Mouse (Mus musculus) liver, embryonic 12.5 days (tissue): ENCODE measurements around the gene Mink1. TPM values are rescaled to one million over a fixed set of nuclear protein-coding genes. Genes with fewer than 3 reads are reported as not detected.

Source experiments
- ATAC-seq: fragments of 200-750 bp; cut with Nextera tagmentation; 2 replicates; pipeline ENCODE4 v1.8.0; 2017; ENCODE audit warnings: moderate number of reproducible peaks, mild to moderate bottlenecking, moderate library complexity
- H3K27ac ChIP-seq: fragments of 300-500 bp; sonication (generic); 2 replicates; pipeline ENCODE4 v1.5.1; 2016; ENCODE audit warnings: mild to moderate bottlenecking
- H3K27me3 ChIP-seq: fragments of 300-500 bp; sonication (generic); replicated peaks from 2 replicates; pipeline ENCODE4 v1.6.1; 2016; ENCODE audit warnings: mild to moderate bottlenecking, moderate library complexity
- H3K36me3 ChIP-seq: fragments of 300-500 bp; sonication (generic); 2 replicates; pipeline ENCODE4 v1.6.1; 2016; ENCODE audit warnings: mild to moderate bottlenecking, moderate library complexity
- H3K4me1 ChIP-seq: fragments of 300-500 bp; sonication (generic); 2 replicates; pipeline ENCODE4 v1.6.1; 2016
- H3K4me2 ChIP-seq: fragments of 300-500 bp; sonication (generic); 2 replicates; pipeline ENCODE4 v1.6.1; 2016; ENCODE audit warnings: mild to moderate bottlenecking, moderate library complexity
- H3K4me3 ChIP-seq: fragments of 300-500 bp; sonication (generic); 2 replicates; pipeline ENCODE4 v1.5.1; 2016; ENCODE audit warnings: mild to moderate bottlenecking, moderate library complexity
- H3K9ac ChIP-seq: fragments of 300-500 bp; sonication (generic); 2 replicates; pipeline ENCODE4 v1.6.1; 2016; ENCODE audit warnings: mild to moderate bottlenecking, moderate library complexity
- H3K9me3 ChIP-seq: fragments of 300-500 bp; sonication (generic); replicated peaks from 2 replicates; pipeline ENCODE4 v1.6.1; 2016; ENCODE audit warnings: mild to moderate bottlenecking, moderate library complexity
- WGBS: fragments of 180-500 bp; shearing (Covaris S2); methylation state at CpG from one replicate; pipeline ENCODE4 v1.1.7; 2016; ENCODE audit not compliant: insufficient replicate concordance; 5-methylcytosine and 5-hydroxymethylcytosine counted together
- polyA plus RNA-seq: library from polyadenylated mRNA; unstranded; fragments of >200 nt; fragmentation: Nextera tagmentation; extraction: Ambion mirVana; gene quantifications from 2 replicates; pipeline ENCODE4 v1.2.1, GENCODE M21; 2016

Gene Mink1
- polyA plus RNA-seq, 1 experiment from 2014 or later, result 8.3 TPM

GRCm38 (mm10) chr11:70621972-70622814, 59.5 kb downstream of the Mink1 start:
- H3K4me2 ChIP-seq, result no peak overlapping the region
- 47% methylated on average over 7 of the region's 7 CpGs for WGBS
- peak; percentile 68 for ATAC-seq
- H3K36me3 ChIP-seq, result no peaks in the 10 kb centered on the region
- H3K27me3 ChIP-seq, result 0 out of 2 replicates have a peak, but pooled peaks cover 4% of the 10 kb centered on the region
- H3K4me1 ChIP-seq, result peaks cover 26% of the 10 kb centered on the region
- no peaks in the 10 kb centered on the region for H3K9me3 ChIP-seq
- 0 out of 2 replicates have a peak overlapping the region, but pooled peaks have one; percentile 2 for H3K27ac ChIP-seq
- no peak overlapping the region for H3K4me3 ChIP-seq
- no peak overlapping the region for H3K9ac ChIP-seq

DNA sequence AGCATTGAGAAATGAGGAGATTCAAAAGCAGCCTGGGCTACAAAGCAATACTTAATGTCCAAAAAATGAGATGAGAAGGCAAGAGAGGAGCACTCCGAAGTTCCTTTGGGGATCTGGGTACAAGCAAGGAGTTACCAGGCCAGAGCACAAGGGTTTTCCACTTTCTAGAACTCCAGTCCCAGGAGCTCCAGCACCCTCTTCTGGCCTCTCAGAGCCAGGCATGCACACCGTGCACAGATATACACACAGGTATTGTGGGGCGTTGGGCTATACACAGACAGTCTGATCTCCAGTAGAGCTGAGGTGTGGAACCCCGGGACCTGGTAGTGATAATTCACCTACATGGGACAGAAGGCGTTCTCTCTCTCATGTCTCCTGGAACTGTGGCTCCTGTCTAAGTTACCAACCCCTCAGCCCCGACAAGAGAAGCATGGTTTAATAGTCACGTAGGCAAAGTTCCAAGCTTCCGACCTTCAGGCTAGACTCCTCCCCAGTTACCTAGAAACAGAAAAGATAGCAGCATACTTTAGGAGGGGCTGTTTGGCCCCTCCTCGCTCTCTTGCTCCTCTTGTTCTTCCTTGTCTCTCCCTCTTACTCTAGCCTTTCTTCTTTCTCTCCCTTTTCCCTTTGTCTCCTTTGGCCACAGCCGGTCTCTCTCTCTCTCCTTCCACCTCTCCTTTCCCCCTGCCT, 60.5 kb downstream of the Mink1 start:
- 67% methylated on average over 10 of the region's 10 CpGs for WGBS
- Histone ChIP-seq H3K9me3 (no peaks in the 10 kb centered on the region), H3K4me1 (peaks cover 26% of the 10 kb centered on the region), H3K9ac (no peak overlapping the region), H3K36me3 (no peaks in the 10 kb centered on the region), H3K4me3 (no peak overlapping the region), H3K27ac (no peak overlapping the region), H3K27me3 (0 out of 2 replicates have a peak, but pooled peaks cover 3% of the 10 kb centered on the region), H3K4me2 (no peak overlapping the region)
- 0 out of 2 replicates have a peak, but pooled peaks have one; percentile 34 for ATAC-seq

DNA sequence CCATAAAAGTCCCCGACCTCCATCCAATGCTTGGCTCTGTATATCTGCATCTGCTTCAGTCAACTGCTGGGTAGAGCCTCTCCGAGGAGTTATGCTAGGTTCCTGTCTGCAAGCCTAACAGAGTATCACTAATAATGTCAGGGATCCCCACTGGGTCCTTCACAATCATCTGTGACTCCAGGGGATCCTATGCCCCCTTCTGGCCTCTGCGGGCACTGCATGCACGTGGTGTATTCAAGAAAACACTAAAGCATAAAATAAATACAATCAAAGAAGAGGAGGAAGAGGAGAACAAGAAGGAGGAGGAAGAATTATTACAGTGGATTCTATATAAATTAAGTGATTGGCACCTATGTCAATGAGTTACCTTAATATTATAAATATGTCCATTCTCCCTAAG, 62.8 kb downstream of the Mink1 start:
- H3K27me3 ChIP-seq, result no peaks in the 10 kb centered on the region
- H3K4me3 ChIP-seq, result no peak overlapping the region
- no peaks in the 10 kb centered on the region for H3K36me3 ChIP-seq
- no peak overlapping the region for H3K27ac ChIP-seq
- ATAC-seq, result no peak
- H3K9ac ChIP-seq, result no peak overlapping the region
- H3K9me3 ChIP-seq, result no peaks in the 10 kb centered on the region
- 27% methylated on average over 4 of the region's 4 CpGs for whole genome bisulfite sequencing
- peaks cover 35% of the 10 kb centered on the region for H3K4me1 ChIP-seq
- no peak overlapping the region for H3K4me2 ChIP-seq

DNA sequence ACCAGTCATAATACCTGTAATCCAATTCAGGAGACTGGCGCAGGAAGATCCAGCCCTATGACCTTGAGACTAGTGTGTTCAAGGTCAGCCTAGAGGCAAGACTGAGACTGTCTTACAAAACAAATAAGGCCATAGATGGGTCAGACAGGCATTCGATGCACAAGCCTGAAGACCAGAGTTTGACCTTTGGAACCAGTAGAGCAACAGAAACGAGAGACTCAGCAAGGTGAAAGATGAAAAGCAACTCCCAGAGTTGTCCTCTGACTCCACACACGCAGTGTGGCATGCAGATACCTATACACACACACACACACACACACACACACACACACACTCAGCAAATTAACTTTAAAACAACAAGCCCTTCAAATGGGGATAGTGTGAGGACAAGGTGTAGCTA, 64.2 kb downstream of the Mink1 start:
- Histone ChIP-seq H3K4me1 (peaks cover 32% of the 10 kb centered on the region), H3K27me3 (no peaks in the 10 kb centered on the region), H3K9ac (no peak overlapping the region), H3K36me3 (no peaks in the 10 kb centered on the region), H3K4me2 (no peak overlapping the region), H3K27ac (no peak overlapping the region), H3K4me3 (no peak overlapping the region), H3K9me3 (no peaks in the 10 kb centered on the region)
- WGBS, result 57% methylated on average over 4 of the region's 4 CpGs
- ATAC-seq, result no peak

- H3K4me3 ChIP-seq, result no peak overlapping the region
- no peaks in the 10 kb centered on the region for H3K36me3 ChIP-seq
- H3K4me1 ChIP-seq, result peaks cover 16% of the 10 kb centered on the region
- no peak for ATAC-seq
- H3K27me3 ChIP-seq, result no peaks in the 10 kb centered on the region
- WGBS, result 53% methylated on average over 2 of the region's 2 CpGs
- H3K27ac ChIP-seq, result no peak overlapping the region
- no peaks in the 10 kb centered on the region for H3K9me3 ChIP-seq
- no peak overlapping the region for H3K9ac ChIP-seq
- H3K4me2 ChIP-seq, result no peak overlapping the region
Observed at GRCm38 (mm10) chr11:70628431-70628830, 65.8 kb downstream of the Mink1 start.

DNA sequence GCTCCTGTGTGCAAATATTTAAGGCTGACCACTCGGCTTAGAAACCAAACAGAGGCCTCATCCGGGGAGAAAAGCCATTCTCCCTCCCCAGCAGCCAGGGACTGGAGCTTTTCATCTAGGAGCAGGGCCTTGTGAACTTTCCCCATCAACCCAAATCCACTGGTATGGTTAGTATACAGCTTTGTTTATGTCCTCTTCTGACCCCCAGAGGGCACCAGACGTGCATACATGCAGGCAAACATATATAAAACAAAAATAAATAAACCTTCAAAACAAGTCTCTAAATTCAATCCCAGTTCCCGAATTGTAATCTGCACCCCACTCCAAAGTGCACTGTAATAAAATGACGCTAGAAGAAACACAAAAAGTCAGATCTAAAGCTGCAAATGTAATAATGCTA, 66.9 kb downstream of the Mink1 start:
- no peaks in the 10 kb centered on the region for H3K9me3 ChIP-seq
- WGBS, result 28% methylated on average over 5 of the region's 5 CpGs
- no peak overlapping the region for H3K4me3 ChIP-seq
- H3K27me3 ChIP-seq, result no peaks in the 10 kb centered on the region
- H3K9ac ChIP-seq, result no peak overlapping the region
- H3K4me2 ChIP-seq, result no peak overlapping the region
- H3K4me1 ChIP-seq, result peaks cover 13% of the 10 kb centered on the region
- ATAC-seq, result no peak
- peak overlapping the region; percentile 20; the same call in 1 of the 2 replicates for H3K27ac ChIP-seq
- no peaks in the 10 kb centered on the region for H3K36me3 ChIP-seq

- Histone ChIP-seq H3K4me1 (peaks cover 13% of the 10 kb centered on the region), H3K27me3 (no peaks in the 10 kb centered on the region), H3K4me2 (peak overlapping the region; percentile 19; the same call in 1 of the 2 replicates), H3K27ac (peak overlapping the region; percentile 34), H3K9ac (no peak overlapping the region), H3K4me3 (no peak overlapping the region), H3K9me3 (no peaks in the 10 kb centered on the region), H3K36me3 (no peaks in the 10 kb centered on the region)
- ATAC-seq, result 0 out of 2 replicates have a peak, but pooled peaks have one; percentile 35
- WGBS, result 30% methylated on average over 7 of the region's 7 CpGs
Observed at GRCm38 (mm10) chr11:70630129-70630528, 67.4 kb downstream of the Mink1 start.

- no peak overlapping the region for H3K9ac ChIP-seq
- H3K27ac ChIP-seq, result no peak overlapping the region
- peaks cover 42% of the 10 kb centered on the region for H3K4me1 ChIP-seq
- H3K4me2 ChIP-seq, result no peak overlapping the region
- 75% methylated on average over 4 of the region's 4 CpGs for WGBS
- H3K4me3 ChIP-seq, result no peak overlapping the region
- ATAC-seq, result no peak
- no peaks in the 10 kb centered on the region for H3K9me3 ChIP-seq
- H3K27me3 ChIP-seq, result no peaks in the 10 kb centered on the region
- H3K36me3 ChIP-seq, result no peaks in the 10 kb centered on the region
Observed at GRCm38 (mm10) chr11:70635601-70636000, 72.9 kb downstream of the Mink1 start.

DNA sequence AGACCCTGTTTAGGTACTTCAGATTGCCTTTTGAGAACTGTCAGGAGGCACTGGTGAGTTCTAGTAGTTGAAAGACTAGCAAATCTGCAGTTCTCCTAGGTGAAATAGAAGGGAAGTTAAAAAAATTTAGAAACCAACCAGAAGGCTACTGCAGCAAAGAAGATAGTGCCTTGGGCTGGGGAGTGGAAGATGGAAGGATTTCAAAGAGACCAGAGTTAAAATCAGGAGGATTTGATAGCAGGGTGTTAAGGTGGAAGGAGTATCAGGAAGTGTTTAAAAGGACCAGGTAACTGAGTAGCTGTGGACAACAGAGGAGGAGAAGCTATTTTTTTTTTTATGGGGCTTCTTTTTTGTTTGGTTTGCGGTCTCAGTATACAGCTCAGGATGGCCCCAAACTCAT, 75.1 kb downstream of the Mink1 start:
- Histone ChIP-seq H3K36me3 (peaks cover 1% of the 10 kb centered on the region), H3K4me1 (peaks cover 53% of the 10 kb centered on the region), H3K9me3 (no peaks in the 10 kb centered on the region), H3K4me3 (no peak overlapping the region), H3K4me2 (peak overlapping the region; percentile 67), H3K27me3 (no peaks in the 10 kb centered on the region), H3K9ac (peak overlapping the region; percentile 63; the same call in 1 of the 2 replicates), H3K27ac (peak overlapping the region; percentile 92)
- WGBS, result 82% methylated on average over 1 of the region's 1 CpGs
- no peak for ATAC-seq

DNA sequence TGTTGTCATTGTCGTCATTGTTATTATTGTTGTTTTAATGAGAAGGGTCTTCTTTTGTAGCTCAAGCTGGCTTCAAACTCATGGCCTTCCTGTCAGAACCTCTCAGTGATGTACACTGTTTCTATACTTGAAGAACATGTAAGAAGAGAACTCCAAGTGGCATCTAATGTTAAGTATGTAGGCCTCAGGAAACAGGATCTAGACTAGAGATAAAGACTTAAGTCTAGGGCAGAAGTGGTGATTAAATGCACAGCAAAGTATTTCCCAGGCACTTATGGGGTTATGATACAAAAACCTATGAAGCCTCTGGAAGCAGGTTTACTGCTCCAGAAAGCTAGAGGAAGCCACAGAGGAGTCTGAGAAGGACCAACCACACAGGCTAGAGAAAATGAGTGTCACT, 75.6 kb downstream of the Mink1 start:
- Histone ChIP-seq H3K9ac (peak overlapping the region; percentile 63), H3K4me3 (peak overlapping the region; percentile 35), H3K4me2 (peak overlapping the region; percentile 67), H3K27me3 (no peaks in the 10 kb centered on the region), H3K27ac (peak overlapping the region; percentile 92), H3K9me3 (no peaks in the 10 kb centered on the region), H3K4me1 (peaks cover 53% of the 10 kb centered on the region), H3K36me3 (peaks cover 7% of the 10 kb centered on the region)
- no peak for ATAC-seq
- 37% methylated on average over 1 of the region's 1 CpGs for WGBS

GRCm38 (mm10) chr11:70638714-70639278, 76.1 kb downstream of the Mink1 start, which contains the start of gene Gp1ba:
TSS of gene Gp1ba (plus strand) at chr11:70639122.
- H3K27ac ChIP-seq, result peak within 1 kb of the TSS; percentile 92
- peak within 1 kb of the TSS; percentile 63 for H3K9ac ChIP-seq
- WGBS, result 6% methylated on average over 5 of the region's 5 CpGs
- no peaks in the 10 kb centered on the region for H3K27me3 ChIP-seq
- H3K4me3 ChIP-seq, result peak within 1 kb of the TSS; percentile 35
- H3K4me2 ChIP-seq, result peak within 1 kb of the TSS; percentile 67
- no peaks in the 10 kb centered on the region for H3K9me3 ChIP-seq
- peaks cover 11% of the 10 kb centered on the region for H3K36me3 ChIP-seq
- ATAC-seq, result peak; percentile 93
- H3K4me1 ChIP-seq, result peaks cover 53% of the 10 kb centered on the region

DNA sequence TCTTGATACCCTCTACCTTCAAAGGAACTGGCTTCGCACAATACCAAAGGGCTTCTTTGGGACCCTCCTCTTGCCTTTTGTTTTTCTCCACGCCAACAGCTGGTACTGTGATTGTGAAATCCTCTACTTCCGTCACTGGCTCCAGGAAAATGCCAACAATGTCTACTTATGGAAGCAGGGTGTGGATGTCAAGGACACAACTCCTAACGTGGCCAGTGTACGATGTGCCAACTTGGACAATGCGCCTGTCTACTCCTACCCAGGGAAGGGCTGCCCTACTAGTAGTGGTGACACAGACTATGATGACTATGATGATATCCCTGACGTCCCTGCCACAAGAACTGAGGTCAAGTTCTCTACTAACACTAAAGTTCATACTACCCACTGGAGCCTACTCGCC, 77.3 kb downstream of the Mink1 start:
- 70% methylated on average over 8 of the region's 8 CpGs for whole genome bisulfite sequencing
- no peaks in the 10 kb centered on the region for H3K27me3 ChIP-seq
- peak overlapping the region; percentile 63 for H3K9ac ChIP-seq
- no peak for ATAC-seq
- H3K4me2 ChIP-seq, result peak overlapping the region; percentile 67
- H3K9me3 ChIP-seq, result no peaks in the 10 kb centered on the region
- H3K4me3 ChIP-seq, result no peak overlapping the region
- peaks cover 61% of the 10 kb centered on the region for H3K4me1 ChIP-seq
- peak overlapping the region; percentile 92 for H3K27ac ChIP-seq
- peaks cover 22% of the 10 kb centered on the region for H3K36me3 ChIP-seq
